Mouse (Mus musculus): ENCODE data around the gene Synpr. TPM values are rescaled to one million over a fixed set of nuclear protein-coding genes. Genes with fewer than 3 reads are reported as not detected.
A peak's percentile ranks its signal among the peaks of the same experiment; 100 is the strongest.
"Not testable (repeated sequence)": the region's sequence is repeated elsewhere in the genome, so short reads cannot be mapped to it uniquely, and the experiment has no call there.

The Synpr gene
- polyA plus RNA-seq (2015; fragmentation: Nextera tagmentation; extraction: Ambion mirVana), result 0.33 and 0.38 TPM in 2 replicates

DNA sequence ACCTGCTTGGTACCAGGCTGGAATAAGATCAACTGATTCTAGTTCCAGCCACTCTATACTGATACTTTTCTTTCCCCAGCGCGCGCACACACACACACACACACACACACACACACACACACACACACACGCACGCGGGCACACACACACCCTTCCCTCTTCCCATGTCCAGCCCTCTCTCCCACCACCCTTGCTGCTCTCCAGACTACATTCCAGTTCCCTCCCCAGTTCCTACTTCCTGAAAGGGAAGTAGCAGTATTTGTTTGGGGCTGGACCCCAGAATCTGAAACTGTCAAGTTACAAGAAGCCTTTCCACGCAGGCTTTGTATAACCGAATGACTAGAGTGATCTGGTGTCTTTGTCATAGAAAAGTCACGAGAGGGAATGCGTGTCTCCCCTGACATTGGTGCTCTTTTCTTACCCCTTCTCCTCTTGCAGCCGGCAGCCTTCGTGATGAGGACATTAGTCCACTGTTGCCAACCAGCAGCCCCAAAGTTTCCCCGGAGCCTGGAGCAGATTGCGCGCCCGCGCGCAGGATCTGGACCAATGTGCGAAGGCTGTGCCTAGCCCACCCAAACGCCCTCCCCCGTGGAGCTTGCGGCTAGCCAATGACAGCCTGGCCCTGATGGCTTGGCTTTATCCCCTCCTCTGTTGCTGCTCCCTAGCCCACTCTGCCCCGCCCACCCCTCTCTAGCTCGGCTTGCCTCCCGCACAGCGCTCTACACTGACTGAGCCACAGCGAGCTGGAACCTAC lies at the start of gene Synpr:
Gene Synpr, plus strand, starts transcription at position 690 of the 754 bp plus-strand sequence.
- peak within 1 kb of the TSS; percentile 75 for H3K4me2 ChIP-seq
- ATAC-seq (ENCODE audit: extremely low read depth, insufficient number of reproducible peaks, low FRiP score, low TSS enrichment), result peak; percentile 83
- peaks cover 15% of the 10 kb centered on the region for H3K27me3 ChIP-seq (replicated peaks)
- H3K4me3 ChIP-seq, result peak within 1 kb of the TSS; percentile 43
- 8% methylated on average over 27 of the region's 27 CpGs for WGBS
- no peaks in the 10 kb centered on the region for H3K36me3 ChIP-seq
- H3K9me3 ChIP-seq, result no peaks in the 10 kb centered on the region
- no peak within 1 kb of the TSS for H3K27ac ChIP-seq (replicated peaks)
- H3K4me1 ChIP-seq, result peaks cover 4% of the 10 kb centered on the region
- H3K9ac ChIP-seq, result peak within 1 kb of the TSS; percentile 60

DNA sequence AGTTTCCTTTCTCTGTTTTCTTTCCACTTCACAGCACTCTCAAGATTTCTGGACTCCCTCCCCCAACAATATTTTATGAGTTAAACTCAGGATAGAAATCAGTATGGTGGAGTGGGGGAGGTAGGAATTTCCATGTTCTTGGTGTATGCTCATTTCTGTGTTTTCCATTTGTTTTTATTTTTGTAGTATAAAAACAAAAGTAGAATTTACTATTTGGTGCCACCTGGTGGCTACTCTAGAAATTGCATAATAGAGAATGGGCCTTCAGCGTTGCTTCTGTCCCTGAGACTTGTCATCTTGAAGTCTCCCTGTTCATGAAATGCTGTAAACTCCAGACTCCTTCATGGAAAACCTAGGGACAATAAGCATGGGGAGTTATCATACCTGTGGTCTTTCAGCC lies 47.7 kb upstream of the Synpr start:
- no peak overlapping the region for H3K9ac ChIP-seq
- H3K4me2 ChIP-seq, result no peak overlapping the region
- ATAC-seq (ENCODE audit: extremely low read depth, insufficient number of reproducible peaks, low FRiP score, low TSS enrichment), result no peak
- no peaks in the 10 kb centered on the region for H3K9me3 ChIP-seq
- no peaks in the 10 kb centered on the region for H3K4me1 ChIP-seq
- H3K36me3 ChIP-seq, result no peaks in the 10 kb centered on the region
- no peaks in the 10 kb centered on the region for H3K27me3 ChIP-seq (replicated peaks)
- WGBS, result 15% methylated on average over 1 of the region's 1 CpGs
- H3K4me3 ChIP-seq, result no peak overlapping the region
- H3K27ac ChIP-seq (replicated peaks), result no peak overlapping the region

DNA sequence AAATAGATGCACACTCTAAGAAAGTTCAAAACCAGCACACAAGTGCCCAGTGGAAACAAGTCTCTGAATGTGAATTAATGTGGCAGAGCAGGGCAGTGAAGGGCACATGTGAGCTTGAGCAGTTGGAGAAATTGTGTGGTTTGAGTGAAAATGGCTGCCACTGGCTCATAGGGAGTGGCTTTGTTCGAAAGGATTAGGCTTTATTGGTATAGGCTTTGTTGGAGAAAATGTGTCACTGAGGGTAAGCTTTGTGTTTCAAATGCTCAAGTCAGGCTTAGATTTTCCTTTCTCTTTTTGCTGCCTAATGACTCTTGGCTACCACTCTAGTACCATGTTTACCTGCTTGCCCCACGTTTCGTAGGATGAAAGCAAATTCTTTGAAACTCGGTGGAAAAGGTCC lies 37.1 kb upstream of the Synpr start:
- Histone ChIP-seq H3K4me2 (no peak overlapping the region), H3K9ac (no peak overlapping the region), H3K4me3 (no peak overlapping the region), H3K4me1 (no peaks in the 10 kb centered on the region), H3K9me3 (no peaks in the 10 kb centered on the region; the same call in 1 of the 2 replicates), H3K27me3 (replicated peaks) (no peaks in the 10 kb centered on the region), H3K27ac (replicated peaks) (no peak overlapping the region), H3K36me3 (no peaks in the 10 kb centered on the region)
- ATAC-seq (ENCODE audit: extremely low read depth, insufficient number of reproducible peaks, low FRiP score, low TSS enrichment), result no peak
- 58% methylated on average over 4 of the region's 4 CpGs for WGBS

DNA sequence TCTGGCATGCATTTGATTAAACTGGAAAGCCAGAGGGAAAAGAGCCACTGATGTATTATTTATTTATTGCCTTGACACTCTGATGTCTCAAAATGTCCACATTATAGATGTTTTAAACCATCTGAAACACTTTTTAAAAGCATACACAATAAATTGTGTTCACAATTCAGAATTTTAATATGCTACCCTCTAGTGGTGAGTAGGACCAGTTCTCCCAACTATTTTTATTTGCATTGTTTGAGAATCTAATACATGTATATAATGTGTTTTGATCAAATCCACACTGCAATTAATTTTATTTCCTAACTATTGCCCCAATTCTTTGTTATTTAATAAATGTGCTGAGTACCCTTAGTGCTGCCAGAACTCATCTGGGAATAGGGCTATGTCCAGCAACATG lies 35.2 kb upstream of the Synpr start:
- no peak overlapping the region for H3K4me2 ChIP-seq
- no peaks in the 10 kb centered on the region; the same call in 1 of the 2 replicates for H3K9me3 ChIP-seq
- H3K36me3 ChIP-seq, result no peaks in the 10 kb centered on the region
- no peak overlapping the region for H3K4me3 ChIP-seq
- no peak overlapping the region for H3K27ac ChIP-seq (replicated peaks)
- H3K27me3 ChIP-seq (replicated peaks), result no peaks in the 10 kb centered on the region
- no peaks in the 10 kb centered on the region for H3K4me1 ChIP-seq
- no peak overlapping the region for H3K9ac ChIP-seq
- ATAC-seq (ENCODE audit: extremely low read depth, insufficient number of reproducible peaks, low FRiP score, low TSS enrichment), result no peak

DNA sequence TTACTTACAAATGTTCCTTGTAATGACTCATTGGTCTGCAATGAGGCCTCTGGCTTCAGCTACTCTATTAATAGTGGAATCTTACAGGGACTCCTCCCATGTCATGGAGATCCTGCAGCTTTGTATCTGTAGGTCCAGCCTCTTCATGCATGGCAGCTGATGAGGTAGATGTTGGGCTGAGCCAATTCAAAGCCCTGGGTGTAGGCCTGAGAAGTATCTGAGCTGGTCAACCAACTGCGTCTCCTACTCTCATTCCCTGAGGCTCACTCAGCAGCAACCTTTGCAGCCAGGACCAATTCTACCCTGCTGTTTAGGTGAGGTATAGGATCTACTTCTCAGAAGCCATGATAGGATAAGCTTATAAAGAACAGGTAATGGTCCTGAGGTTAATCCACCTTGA lies 32.0 kb upstream of the Synpr start:
- Histone ChIP-seq H3K4me2 (no peak overlapping the region), H3K9me3 (no peaks in the 10 kb centered on the region; the same call in 1 of the 2 replicates), H3K27ac (replicated peaks) (no peak overlapping the region), H3K27me3 (replicated peaks) (no peaks in the 10 kb centered on the region), H3K4me3 (no peak overlapping the region), H3K36me3 (no peaks in the 10 kb centered on the region), H3K9ac (no peak overlapping the region), H3K4me1 (no peaks in the 10 kb centered on the region)
- ATAC-seq (ENCODE audit: extremely low read depth, insufficient number of reproducible peaks, low FRiP score, low TSS enrichment), result no peak
- WGBS, result 73% methylated on average over 1 of the region's 1 CpGs

DNA sequence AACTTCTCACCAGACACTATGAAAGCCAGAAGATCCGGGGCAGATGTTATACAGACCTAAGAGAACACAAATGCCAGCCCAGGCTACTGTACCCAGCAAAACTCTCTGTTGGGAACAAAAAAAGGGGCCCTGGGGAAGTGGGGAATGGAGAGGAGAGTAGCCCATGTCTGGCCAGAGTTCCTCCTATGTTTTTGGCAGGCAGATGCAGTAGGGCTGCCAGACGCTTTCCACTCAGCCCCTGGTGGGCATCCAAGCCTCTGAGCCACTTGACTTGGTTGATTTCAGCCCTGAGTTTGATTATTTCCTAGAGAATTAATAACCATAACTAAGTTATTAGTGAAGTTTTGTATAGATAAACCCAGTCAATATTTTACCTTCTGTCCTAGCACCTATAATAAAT lies 29.8 kb upstream of the Synpr start:
- WGBS, result 61% methylated on average over 2 of the region's 2 CpGs
- H3K36me3 ChIP-seq; H3K4me2 ChIP-seq; H3K27ac ChIP-seq (replicated peaks); H3K4me3 ChIP-seq; H3K9ac ChIP-seq; ATAC-seq (ENCODE audit: extremely low read depth, insufficient number of reproducible peaks, low FRiP score, low TSS enrichment); H3K9me3 ChIP-seq; H3K27me3 ChIP-seq (replicated peaks); H3K4me1 ChIP-seq: not testable (repeated sequence)

DNA sequence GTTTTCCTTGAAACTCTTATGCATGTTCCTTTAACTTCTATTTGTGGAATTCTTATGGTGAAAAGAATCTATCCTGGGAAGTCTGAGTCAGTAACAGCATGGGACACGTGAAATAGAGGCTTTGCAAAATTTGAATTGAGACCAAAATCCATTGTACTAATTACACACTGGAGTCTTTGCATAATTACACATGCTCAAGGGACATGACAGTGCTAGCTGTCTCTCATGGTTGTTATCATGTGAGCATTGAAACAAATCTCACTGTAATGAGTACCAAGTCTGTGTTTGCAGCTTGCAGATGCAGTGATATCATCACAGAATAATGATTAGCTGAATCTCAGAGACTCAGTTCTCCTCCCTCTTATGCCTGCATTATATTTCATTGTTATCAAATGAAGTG lies 22.2 kb upstream of the Synpr start:
- ATAC-seq (ENCODE audit: extremely low read depth, insufficient number of reproducible peaks, low FRiP score, low TSS enrichment), result no peak
- 41% methylated on average over 1 of the region's 1 CpGs for WGBS
- Histone ChIP-seq H3K4me1 (no peaks in the 10 kb centered on the region), H3K9me3 (no peaks in the 10 kb centered on the region), H3K36me3 (no peaks in the 10 kb centered on the region), H3K4me2 (no peak overlapping the region), H3K4me3 (no peak overlapping the region), H3K27me3 (replicated peaks) (no peaks in the 10 kb centered on the region), H3K27ac (replicated peaks) (no peak overlapping the region), H3K9ac (no peak overlapping the region)

DNA sequence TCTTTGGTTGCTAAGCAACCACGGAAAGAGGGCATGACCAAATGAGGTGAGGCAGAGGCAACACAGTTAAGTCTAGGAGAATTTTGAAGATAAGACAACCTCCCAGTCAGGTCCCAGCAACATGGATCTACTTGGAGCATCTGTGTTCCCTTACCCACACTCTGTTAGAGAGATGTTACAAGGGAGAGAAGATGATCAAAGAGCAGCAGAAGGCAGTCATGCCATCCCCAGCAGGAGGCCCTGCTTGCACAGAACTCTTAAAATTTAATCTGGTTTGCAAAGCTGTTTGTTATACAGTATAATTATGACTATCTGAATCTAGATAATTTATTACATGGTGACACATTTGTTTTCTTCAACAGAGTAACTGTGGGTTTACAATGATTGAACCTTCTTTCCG lies 18.2 kb upstream of the Synpr start:
- no peak overlapping the region for H3K27ac ChIP-seq (replicated peaks)
- no peaks in the 10 kb centered on the region for H3K4me1 ChIP-seq
- no peaks in the 10 kb centered on the region for H3K9me3 ChIP-seq
- 60% methylated on average over 2 of the region's 2 CpGs for WGBS
- no peak for ATAC-seq (ENCODE audit: extremely low read depth, insufficient number of reproducible peaks, low FRiP score, low TSS enrichment)
- no peak overlapping the region for H3K4me3 ChIP-seq
- no peaks in the 10 kb centered on the region for H3K36me3 ChIP-seq
- H3K27me3 ChIP-seq (replicated peaks), result no peaks in the 10 kb centered on the region
- no peak overlapping the region for H3K4me2 ChIP-seq
- no peak overlapping the region for H3K9ac ChIP-seq

DNA sequence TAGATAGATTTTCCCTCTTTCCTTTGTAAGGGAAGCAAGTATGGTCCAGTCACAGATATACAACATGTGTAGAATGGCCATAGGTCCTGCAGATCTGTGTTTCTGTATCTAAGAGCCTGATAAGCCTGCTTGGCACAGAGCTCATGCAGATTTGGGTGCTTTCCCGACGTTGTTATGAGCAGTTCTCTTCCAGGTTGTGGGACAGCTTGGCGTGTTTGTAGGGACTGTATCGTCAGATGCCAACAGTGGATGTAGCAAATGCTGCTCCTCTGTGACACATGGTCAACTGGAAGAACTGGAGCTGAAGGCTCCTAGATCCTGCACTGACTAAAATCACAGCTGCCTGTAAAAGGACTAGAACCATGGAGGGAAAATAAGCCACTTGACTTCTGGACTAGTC lies 17.4 kb upstream of the Synpr start:
- Histone ChIP-seq H3K4me1 (no peaks in the 10 kb centered on the region), H3K27me3 (replicated peaks) (no peaks in the 10 kb centered on the region), H3K9me3 (no peaks in the 10 kb centered on the region), H3K9ac (no peak overlapping the region), H3K4me2 (no peak overlapping the region), H3K27ac (replicated peaks) (no peak overlapping the region), H3K36me3 (no peaks in the 10 kb centered on the region), H3K4me3 (no peak overlapping the region)
- ATAC-seq (ENCODE audit: extremely low read depth, insufficient number of reproducible peaks, low FRiP score, low TSS enrichment), result no peak
- 67% methylated on average over 4 of the region's 4 CpGs for WGBS

DNA sequence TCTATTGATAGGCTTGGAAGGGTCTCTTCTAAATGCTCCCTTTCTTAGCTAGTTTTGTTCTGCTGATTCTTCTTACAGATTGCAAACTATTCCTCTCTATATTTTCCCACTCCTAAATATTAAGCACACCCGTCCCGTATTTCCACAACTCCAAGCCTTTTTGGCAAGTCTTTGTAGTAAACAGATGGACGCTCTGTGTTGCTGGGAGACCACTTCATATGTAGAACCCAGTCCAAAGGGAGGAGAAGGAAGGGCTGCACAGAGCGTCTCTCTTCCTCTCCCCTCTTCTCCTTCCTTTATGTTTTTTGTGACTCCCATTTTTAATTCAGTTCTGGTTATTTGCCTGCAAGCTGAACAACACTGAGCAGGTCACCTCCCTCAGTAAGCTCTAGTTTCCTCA lies 1.4 kb upstream of the Synpr start:
- Histone ChIP-seq H3K4me3 (no peak overlapping the region), H3K27ac (replicated peaks) (no peak overlapping the region), H3K4me1 (peaks cover 4% of the 10 kb centered on the region), H3K9ac (no peak overlapping the region), H3K27me3 (replicated peaks) (peaks cover 15% of the 10 kb centered on the region), H3K36me3 (no peaks in the 10 kb centered on the region), H3K4me2 (no peak overlapping the region), H3K9me3 (no peaks in the 10 kb centered on the region)
- ATAC-seq (ENCODE audit: extremely low read depth, insufficient number of reproducible peaks, low FRiP score, low TSS enrichment), result no peak
- 72% methylated on average over 4 of the region's 4 CpGs for WGBS

DNA sequence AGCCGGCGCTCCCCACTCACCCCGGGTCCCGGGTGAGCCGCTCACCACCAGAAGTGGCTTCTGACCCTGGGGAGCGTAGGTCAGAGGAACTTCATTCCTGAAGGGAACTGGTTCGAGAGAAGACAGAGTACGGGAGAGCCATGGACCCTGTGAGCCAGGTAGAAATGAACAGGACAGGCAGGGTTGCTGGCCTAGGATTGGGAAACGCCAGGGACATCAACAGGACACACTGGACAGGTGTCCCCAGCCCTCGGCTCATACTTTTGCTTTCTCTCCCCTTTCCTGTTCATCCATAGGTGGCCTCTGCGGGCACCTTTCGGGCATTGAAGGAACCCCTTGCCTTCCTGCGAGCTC lies 242 bp downstream of the Synpr start:
- Histone ChIP-seq H3K27ac (replicated peaks) (no peak overlapping the region), H3K9me3 (no peaks in the 10 kb centered on the region), H3K27me3 (replicated peaks) (peaks cover 15% of the 10 kb centered on the region), H3K36me3 (no peaks in the 10 kb centered on the region), H3K4me2 (peak overlapping the region; percentile 75), H3K4me1 (peaks cover 4% of the 10 kb centered on the region), H3K4me3 (peak overlapping the region; percentile 43), H3K9ac (peak overlapping the region; percentile 60; the same call in 1 of the 2 replicates)
- no peak for ATAC-seq (ENCODE audit: extremely low read depth, insufficient number of reproducible peaks, low FRiP score, low TSS enrichment)
- 18% methylated on average over 13 of the region's 13 CpGs for WGBS

DNA sequence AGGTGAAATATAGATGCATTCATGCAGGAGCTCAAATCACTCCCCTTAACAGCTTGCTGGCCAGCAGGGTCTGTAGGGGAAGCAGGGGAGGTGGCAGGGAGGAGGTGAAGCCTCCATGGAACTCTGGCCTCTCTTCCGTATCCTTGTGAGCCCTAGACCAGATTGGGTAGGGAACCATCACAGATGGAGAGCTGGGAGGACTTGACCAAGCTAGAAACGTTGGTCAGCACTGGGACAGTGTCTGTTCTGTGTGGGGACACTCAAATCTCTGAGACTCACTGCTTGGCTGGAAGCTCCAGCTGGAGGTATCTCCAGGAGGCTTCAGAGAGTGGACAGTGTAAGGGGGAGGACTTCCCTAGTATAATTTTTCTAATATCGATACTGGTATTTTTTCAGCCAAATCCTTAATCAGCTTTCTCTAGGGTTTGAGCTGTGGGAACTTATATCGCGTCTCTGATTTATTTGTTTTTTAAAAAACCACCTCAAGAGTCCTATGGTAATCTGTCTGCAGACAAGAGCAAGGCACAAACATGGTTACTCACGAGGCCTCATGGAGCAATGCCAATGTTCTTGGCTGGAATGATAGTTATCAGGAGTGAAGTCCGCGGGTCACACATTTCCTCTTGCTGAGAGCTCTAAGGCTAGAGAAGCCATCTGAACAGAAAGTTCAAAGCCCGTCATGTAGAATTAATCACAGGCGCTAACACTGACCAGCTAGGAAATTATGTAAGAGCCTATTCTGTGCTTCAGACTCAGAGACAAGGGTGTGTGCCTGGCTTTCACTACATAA lies 956 bp downstream of the Synpr start:
- Histone ChIP-seq H3K27me3 (replicated peaks) (peaks cover 15% of the 10 kb centered on the region), H3K4me2 (peak overlapping the region; percentile 75), H3K4me1 (peaks cover 4% of the 10 kb centered on the region), H3K4me3 (no peak overlapping the region), H3K9me3 (no peaks in the 10 kb centered on the region), H3K27ac (replicated peaks) (no peak overlapping the region), H3K36me3 (no peaks in the 10 kb centered on the region), H3K9ac (no peak overlapping the region)
- 59% methylated on average over 10 of the region's 10 CpGs for WGBS
- no peak for ATAC-seq (ENCODE audit: extremely low read depth, insufficient number of reproducible peaks, low FRiP score, low TSS enrichment)
